Mouse (Mus musculus): ENCODE measurements at regions not wholly inside any gene's neighbourhood (a gene's known extent, or its start where the extent isn't known, plus 50 kb on each side); places are given as distances from the start of the nearest gene placed in this dataset.

- TF ChIP-seq CTCF (IDR thresholded peaks at IDR 0.05; ENCODE audit: borderline replicate concordance, insufficient read depth, low read length) (no peak), POLR2A (IDR thresholded peaks at IDR 0.05; ENCODE audit: low read depth, low read length) (no peak)
These were observed 60.3 kb downstream of the Gm11733 start for GRCm38 (mm10) chr11:117544507-117544906.

Measured in embryonic fibroblast, embryonic 13.5 days (primary cell).